Mouse (Mus musculus) gastrocnemius, postnatal 14 days (tissue): ENCODE results near the gene Alpk1. TPM values are rescaled to one million over a fixed set of nuclear protein-coding genes. Genes with fewer than 3 reads are reported as not detected.

Experiments
- DNase-seq: peaks from one replicate; pipeline ENCODE4 v3.0.0; 2021; ENCODE audit warnings: mixed read lengths
- intact Hi-C: fragments of 180-260 bp; cut with DNase I; formaldehyde crosslinking; loops from one replicate; pipeline ENCODE4 v1.15.1; 2025; ENCODE audit warnings: low total_unique reads
- total RNA-seq, 2 experiments: library from RNA; stranded (reverse); gene quantifications; 2 replicates each; pipeline ENCODE4 v1.2.3; 2021

The Alpk1 gene
- total RNA-seq, 2 experiments from 2014 or later = 0.93 to 1.7 TPM

DNA sequence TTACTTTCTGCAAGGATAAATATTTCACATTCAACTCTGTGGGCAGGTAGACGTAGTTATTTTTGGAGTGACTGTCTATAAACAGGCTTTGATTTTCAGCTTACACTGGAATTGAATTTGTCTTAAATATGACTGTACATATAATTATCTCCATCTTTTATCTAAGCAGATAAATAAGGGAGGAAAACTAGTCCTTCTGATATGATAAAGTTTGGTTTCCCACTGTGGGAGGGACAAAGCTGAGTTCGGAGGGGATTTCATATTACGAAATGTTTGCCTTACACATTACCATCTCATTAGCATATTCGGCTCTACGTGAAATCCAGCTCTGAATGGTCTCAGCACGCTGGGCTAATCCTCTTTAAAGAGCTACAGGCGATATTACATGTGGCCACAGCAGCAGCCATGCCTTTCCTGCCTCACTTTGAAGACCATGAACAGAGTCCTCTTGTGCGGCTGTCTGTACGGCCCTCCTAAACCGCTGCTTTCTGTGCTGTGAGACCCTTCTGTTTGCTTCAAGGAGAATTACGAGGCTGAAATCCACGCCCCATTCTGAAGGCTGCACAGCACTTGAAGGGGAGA, 30.3 kb downstream of the Alpk1 start:
- intact Hi-C loops = no loop called here
- DNase-seq = no peak

GRCm38 (mm10) chr3:127749266-127749665, 31.1 kb downstream of the Alpk1 start:
- no peak for DNase-seq
- intact Hi-C loops = no loop called here

DNA sequence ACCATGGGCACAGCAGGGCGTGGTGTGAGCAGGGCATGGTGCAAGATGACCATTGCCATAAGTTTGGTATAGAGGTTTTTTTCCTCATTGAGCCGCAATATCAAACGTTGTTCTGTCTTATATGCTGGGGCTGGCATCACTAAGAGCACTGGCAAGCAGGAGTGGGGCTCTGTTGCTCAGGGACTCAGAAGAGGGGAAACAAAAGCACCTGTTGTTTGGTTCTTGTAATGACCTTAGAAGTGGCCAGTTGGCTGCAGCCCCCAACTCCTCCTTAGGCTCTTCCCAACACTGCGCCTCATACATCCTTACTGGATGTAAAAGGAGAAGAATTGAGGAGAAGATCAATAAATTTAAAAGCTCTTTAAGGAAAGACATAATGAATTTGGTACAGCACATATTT, 31.7 kb downstream of the Alpk1 start:
- no peak for DNase-seq
- intact Hi-C loops = no loop called here

DNA sequence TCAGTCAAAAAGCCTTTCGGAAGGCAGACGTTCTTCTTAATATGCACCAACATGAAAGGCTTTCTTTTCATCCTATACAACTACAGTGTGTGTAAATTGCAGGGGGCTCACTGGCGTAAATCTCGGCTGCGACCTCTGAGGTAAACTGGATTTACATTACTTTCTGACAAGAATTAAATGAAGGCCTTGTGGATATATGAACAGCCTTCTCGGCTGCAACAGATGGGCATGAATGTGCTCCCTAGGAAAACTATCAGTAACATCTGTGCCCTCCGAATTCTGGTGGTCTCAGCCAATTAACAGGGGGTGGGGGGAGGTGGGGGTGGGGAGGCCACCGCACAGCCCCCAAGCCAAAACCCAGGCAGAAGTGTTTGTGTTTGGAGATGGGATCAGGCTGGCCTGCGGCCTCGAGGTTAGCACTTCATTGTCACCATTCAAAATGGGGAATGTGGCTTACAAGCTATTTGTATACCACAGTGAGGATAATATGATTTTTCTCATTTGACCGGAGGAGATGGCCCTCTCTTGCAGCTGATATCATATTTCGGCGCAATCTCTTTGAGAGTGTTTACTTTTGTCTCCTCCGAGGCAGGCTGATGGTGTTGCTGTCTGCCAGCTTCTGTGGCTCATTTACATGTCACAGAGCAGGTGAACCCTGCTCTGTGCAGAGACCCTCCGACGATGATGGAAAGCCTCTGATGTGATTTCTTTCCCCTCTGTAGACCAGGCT, 34.3 kb downstream of the Alpk1 start:
- intact Hi-C loops = no loop called here
- DNase-seq = no peak

- intact Hi-C loops = no loop called here
- DNase-seq = no peak
These were observed 34.8 kb downstream of the Alpk1 start for GRCm38 (mm10) chr3:127745504-127745903.

- intact Hi-C loops = no loop called here
- DNase-seq = no peak
These were observed 36.5 kb downstream of the Alpk1 start for GRCm38 (mm10) chr3:127743614-127744365.

DNA sequence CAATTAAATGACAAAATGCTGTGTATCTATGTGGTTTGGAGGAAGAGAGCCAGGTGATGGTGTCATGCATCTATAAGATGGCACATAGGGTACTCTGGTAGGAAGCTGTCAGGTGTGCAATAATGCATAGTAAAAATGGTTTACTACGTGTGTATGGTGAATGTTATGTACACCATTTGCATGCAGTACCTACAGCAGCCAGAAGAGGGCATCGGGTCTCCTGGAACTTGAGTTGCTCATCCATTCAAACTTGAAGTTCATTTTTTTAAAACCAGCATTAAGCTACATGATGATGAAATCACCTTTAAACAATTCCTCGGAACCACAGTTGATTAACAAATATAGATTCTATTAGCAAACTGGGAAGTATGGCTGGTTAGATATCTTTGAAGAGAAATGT, 38.9 kb downstream of the Alpk1 start:
- DNase-seq = no peak
- intact Hi-C loops = no loop called here

DNA sequence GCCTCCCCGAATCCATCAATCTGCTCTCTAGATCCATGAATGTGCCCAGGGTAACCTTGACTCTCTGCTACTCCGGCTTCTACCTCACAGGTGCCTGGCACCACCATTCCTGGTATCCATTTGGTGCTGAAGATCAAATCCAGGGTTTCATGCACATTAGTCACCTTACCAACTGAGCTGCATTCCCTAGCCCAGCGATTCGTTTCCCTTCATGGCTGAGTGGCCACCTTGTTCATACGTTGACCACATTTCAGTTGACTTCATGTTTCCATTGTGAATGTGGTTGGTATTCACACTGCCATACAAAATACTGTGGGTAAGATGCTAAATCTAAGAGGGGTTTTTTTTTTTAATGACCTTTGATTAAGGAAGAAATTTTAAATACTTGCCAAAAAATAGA, 42.5 kb downstream of the Alpk1 start:
- no peak for DNase-seq

DNA sequence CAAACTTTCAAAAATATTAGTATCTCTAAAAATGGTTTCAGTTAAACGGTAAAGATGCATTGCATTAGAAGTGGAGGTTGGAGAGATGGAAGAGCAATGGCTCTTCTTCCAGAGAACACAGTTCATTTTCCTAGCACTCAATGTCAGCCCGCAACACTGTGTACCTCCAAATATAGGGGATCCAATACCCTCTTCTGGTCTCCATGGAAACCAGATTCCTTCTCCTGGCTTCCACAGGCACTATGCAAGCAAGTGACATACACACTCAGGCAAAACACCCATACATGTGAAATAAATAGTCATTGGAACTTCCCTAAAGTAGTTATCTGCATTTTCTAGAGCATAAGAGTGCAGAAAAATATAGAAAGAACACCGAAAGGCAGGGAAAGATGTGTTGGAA, 44.9 kb downstream of the Alpk1 start:
- intact Hi-C loops = no loop called here
- no peak for DNase-seq

More for the DNA sequence above, 42.5 kb downstream of the Alpk1 start:
- intact Hi-C loops = no loop called here

GRCm38 (mm10) chr3:127729513-127730137, 50.7 kb downstream of the Alpk1 start:
- intact Hi-C loops = no loop called here
- DNase-seq = no peak

DNA sequence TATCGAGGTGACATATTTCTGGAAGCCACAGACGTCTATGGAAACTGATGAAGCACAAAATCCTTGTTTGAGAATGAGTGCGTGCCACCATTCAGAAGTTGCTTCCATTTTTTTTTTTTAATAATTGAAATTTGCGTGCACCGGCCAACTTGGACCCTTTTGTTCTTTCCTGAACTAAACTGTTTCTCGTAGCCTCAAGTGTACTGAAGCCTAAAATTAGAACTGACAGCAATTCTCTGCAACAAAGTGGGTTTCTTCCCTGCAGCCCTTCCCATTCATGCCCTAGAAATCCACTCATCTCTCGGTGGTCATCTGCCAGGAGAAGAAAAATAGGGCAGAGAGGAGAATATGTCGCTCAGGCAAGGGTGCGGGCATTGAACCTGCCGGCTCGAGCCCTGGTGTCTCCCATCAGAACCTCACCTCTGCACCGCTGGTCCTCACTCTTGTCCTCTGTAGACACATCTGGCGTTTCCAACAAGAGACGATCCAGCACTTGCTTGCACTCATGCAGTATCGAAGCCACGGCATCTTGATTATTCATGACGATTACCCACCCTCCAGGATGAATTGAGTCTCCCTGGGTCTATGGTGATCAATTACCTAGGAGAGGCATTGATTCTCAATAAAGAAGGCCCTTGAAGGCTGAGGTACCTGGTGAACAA, 51.3 kb downstream of the Alpk1 start:
- intact Hi-C loops = no loop called here
- no peak for DNase-seq

- intact Hi-C loops = no loop called here
- DNase-seq = no peak
These were observed 52.3 kb downstream of the Alpk1 start for GRCm38 (mm10) chr3:127728046-127728445.

DNA sequence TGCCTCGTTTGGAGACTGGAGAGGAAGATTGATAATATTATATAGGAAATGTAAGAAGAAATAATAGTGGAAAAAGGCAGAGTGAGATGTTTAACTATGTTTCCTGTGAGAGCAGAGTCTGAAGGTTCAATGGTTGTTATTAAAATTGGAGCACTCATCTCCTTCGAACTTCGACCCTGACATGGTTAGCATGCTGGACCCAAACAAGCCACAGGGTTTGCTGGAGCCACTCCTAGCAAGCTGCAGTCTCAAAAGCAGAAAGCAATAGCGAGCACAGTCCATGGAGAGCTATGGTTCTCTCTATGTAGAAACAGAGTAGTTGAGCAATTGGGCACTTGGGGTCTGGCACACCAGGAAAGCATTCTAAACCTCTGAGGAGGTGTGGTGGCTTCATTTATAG, 59.4 kb downstream of the Alpk1 start:
- DNase-seq = no peak
- intact Hi-C loops = no loop called here

DNA sequence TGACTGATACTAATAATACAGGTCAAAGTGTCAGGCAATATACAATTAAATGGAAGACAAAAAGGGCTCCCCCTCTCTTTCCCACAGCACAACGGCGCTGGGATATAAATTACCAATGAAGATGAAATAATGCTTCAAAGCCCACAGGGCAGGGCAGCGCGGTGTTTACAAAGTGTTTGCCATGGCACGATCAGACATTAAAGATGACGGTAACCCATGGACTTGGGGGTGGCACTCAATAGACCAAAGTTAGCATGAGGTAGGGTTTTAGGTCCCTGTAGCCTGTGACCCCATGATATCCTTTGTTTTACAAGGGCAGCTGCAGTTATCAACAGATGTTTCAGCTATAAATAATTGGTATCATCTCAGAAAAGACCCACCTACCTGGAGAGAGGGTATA, 60.3 kb downstream of the Alpk1 start:
- intact Hi-C loops = no loop called here

DNA sequence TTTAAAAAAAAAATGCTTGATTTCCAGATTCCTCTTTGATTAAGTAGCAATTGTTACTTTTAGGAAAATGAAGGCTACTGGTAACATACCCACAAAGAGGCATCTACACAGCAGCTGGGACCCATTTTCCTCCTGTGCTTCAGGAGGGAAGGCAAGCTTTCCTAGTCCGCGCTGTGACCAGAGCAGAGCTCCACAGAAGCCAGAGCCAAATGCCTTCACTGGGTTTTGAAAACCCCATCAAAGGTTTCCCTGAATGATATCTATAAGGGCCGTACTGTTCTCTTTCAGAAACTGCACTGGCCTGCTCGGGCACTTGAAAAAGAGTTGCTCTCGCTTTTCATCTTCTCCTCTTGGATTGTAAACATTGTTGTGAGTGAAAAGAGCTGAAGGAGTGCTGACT, 60.7 kb downstream of the Alpk1 start:
- intact Hi-C loops = no loop called here
- DNase-seq = no peak

More for the DNA sequence above, 60.3 kb downstream of the Alpk1 start:
- no peak for DNase-seq

GRCm38 (mm10) chr3:127716759-127717158, 63.6 kb downstream of the Alpk1 start:
- intact Hi-C loops = no loop called here

DNA sequence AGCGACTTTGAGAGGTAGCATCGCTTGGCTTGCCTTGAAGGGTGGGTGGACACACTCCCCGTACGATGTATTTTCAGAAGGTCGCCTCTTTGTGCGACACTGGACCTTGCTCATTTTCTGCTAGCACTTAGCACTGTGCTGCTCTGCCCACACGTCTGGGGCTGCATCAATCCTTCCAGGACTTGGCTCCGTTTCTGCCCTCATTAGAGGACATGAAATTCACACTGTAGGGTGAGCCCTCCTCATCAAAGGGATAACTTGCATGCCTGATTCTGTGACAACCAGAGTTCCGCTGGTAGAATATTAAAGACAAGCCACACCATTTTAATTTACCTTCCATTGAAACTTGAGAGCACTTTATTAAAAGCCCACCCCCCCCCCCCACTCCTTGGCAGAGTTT, 67.2 kb downstream of the Alpk1 start:
- no peak for DNase-seq
- intact Hi-C loops = no loop called here

More at GRCm38 (mm10) chr3:127716759-127717158, 63.6 kb downstream of the Alpk1 start:
- DNase-seq = no peak

GRCm38 (mm10) chr3:127711536-127711935, 68.8 kb downstream of the Alpk1 start:
- DNase-seq = no peak
- intact Hi-C loops = no loop called here

GRCm38 (mm10) chr3:127707089-127707485, 73.2 kb downstream of the Alpk1 start:
- intact Hi-C loops = no loop called here
- no peak for DNase-seq
